Mouse (Mus musculus) layer of hippocampus, postnatal 36 days (tissue): ENCODE data around the gene Inpp5d. TPM values are rescaled to one million over a fixed set of nuclear protein-coding genes. Genes with fewer than 3 reads are reported as not detected.

ENCODE experiments used
- total RNA-seq, 2 experiments: library from RNA; stranded (reverse); gene quantifications; 2 replicates each; pipeline ENCODE4 v1.2.3; 2021

Gene Inpp5d
- total RNA-seq, 2 experiments from 2014 or later = 14.8 to 20.7 TPM

Other genes with a start within 250 kb of the Inpp5d start
- gene Kcnj13, start 225.6 kb upstream of the Inpp5d start, total RNA-seq = 1 to 10 TPM in 1 of 2 experiments, under 1 TPM in 1; 0.27 to 3.4 TPM
- gene Snorc, start 150.0 kb upstream of the Inpp5d start, total RNA-seq = not detected
- gene Neu2, start 110.4 kb upstream of the Inpp5d start, total RNA-seq = under 1 TPM; 0.30 to 0.33 TPM
- gene Ngef, start 46.4 kb upstream of the Inpp5d start, total RNA-seq = 10 to 100 TPM; 91.3 to 99.4 TPM
- gene Atg16l1, start 135.6 kb downstream of the Inpp5d start, total RNA-seq = 10 to 100 TPM; 60.0 to 66.0 TPM
- 1 to 10 TPM; 2.2 to 3.5 TPM for gene Sag, start 183.4 kb downstream of the Inpp5d start, total RNA-seq
- 100 to 1,000 TPM; 104 to 118 TPM for gene Dgkd, start 233.0 kb downstream of the Inpp5d start, total RNA-seq